Mouse (Mus musculus): ENCODE results near the gene Fcer2a. TPM values are rescaled to one million over a fixed set of nuclear protein-coding genes. Genes with fewer than 3 reads are reported as not detected.

The Fcer2a gene
- total RNA-seq, 2 experiments from 2014 or later, result not detected

Other genes with a start within 250 kb of the Fcer2a start
- gene Pex11g, start 226.5 kb downstream of the Fcer2a start, total RNA-seq (2021), result under 1 TPM; 0.64 to 0.66 TPM
- not detected for gene Tex45, start 223.3 kb downstream of the Fcer2a start, total RNA-seq (2021)
- gene Zfp358, start 201.0 kb downstream of the Fcer2a start, total RNA-seq (2021), result 10 to 100 TPM; 43.3 TPM
- 10 to 100 TPM; 74.8 to 81.3 TPM for gene Mcoln1, start 193.7 kb downstream of the Fcer2a start, total RNA-seq (2021)
- 10 to 100 TPM; 75.9 to 81.6 TPM for gene Pnpla6, start 178.8 kb downstream of the Fcer2a start, total RNA-seq (2021)
- gene C330021F23Rik, start 126.2 kb downstream of the Fcer2a start, total RNA-seq (2021), result not detected
- 100 to 1,000 TPM; 109 to 118 TPM for gene Camsap3, start 106.9 kb downstream of the Fcer2a start, total RNA-seq (2021)
- 10 to 100 TPM; 38.5 to 38.8 TPM for gene Xab2, start 72.9 kb downstream of the Fcer2a start, total RNA-seq (2021)
- gene Pet100, start 72.6 kb downstream of the Fcer2a start, total RNA-seq (2021), result 10 to 100 TPM; 60.0 to 63.3 TPM
- 1 to 10 TPM in 1 of 2 experiments, not detected in 1; 1.0 TPM for gene Pcp2, start 68.6 kb downstream of the Fcer2a start, total RNA-seq (2021)
- gene Stxbp2, start 63.2 kb downstream of the Fcer2a start, total RNA-seq (2021), result 10 to 100 TPM; 73.8 to 78.1 TPM
- gene Retn, start 38.4 kb downstream of the Fcer2a start, total RNA-seq (2021), result under 1 TPM; 0.76 to 0.91 TPM
- gene Mcemp1, start 28.4 kb downstream of the Fcer2a start, total RNA-seq (2021), result under 1 TPM; 0.38 to 0.42 TPM
- 10 to 100 TPM; 13.6 to 14.1 TPM for gene Fcor, start 21.8 kb downstream of the Fcer2a start, total RNA-seq (2021)
- 10 to 100 TPM; 34.4 to 37.0 TPM for gene Trappc5, start 17.9 kb downstream of the Fcer2a start, total RNA-seq (2021)
- not detected for gene Clec4g, start 26.5 kb upstream of the Fcer2a start, total RNA-seq (2021)
- not detected for gene Cd209a, start 54.8 kb upstream of the Fcer2a start, total RNA-seq (2021)
- gene Cd209e, start 160.1 kb upstream of the Fcer2a start, total RNA-seq (2021), result not detected
- gene Cd209d, start 184.4 kb upstream of the Fcer2a start, total RNA-seq (2021), result not detected
- gene Cd209b, start 232.7 kb upstream of the Fcer2a start, total RNA-seq (2021), result under 1 TPM; 0.26 to 0.34 TPM

Measured in left cerebral cortex, postnatal 4 days (tissue).